Mouse (Mus musculus) liver, embryonic 14.5 days (tissue): ENCODE measurements around the gene Nsf. TPM values are rescaled to one million over a fixed set of nuclear protein-coding genes. Genes with fewer than 3 reads are reported as not detected.

Experiments
- ATAC-seq: fragments of 200-750 bp; cut with Nextera tagmentation; 2 replicates; pipeline ENCODE4 v1.8.0; 2017; ENCODE audit warnings: moderate number of reproducible peaks, mild to moderate bottlenecking, moderate library complexity; ENCODE audit not compliant: insufficient read depth
- DNase-seq, 3 experiments: peaks; one replicate each; pipeline ENCODE4 v3.0.0-alpha.2; 2012 to 2013; ENCODE audit warnings: low read depth in 3 of 3, low spot score in 3 of 3
- H3K27ac ChIP-seq: fragments of 300-500 bp; sonication (generic); 2 replicates; pipeline ENCODE4 v1.5.1; 2014; ENCODE audit warnings: moderate library complexity, mild to moderate bottlenecking, control low read depth, inconsistent platforms
- H3K27me3 ChIP-seq: fragments of 300-500 bp; sonication (generic); 2 replicates; pipeline ENCODE4 v1.6.1; 2014; ENCODE audit warnings: mild to moderate bottlenecking, low read length, moderate library complexity; ENCODE audit not compliant: control insufficient read depth, insufficient read depth
- H3K36me3 ChIP-seq: fragments of 300-500 bp; sonication (generic); replicated peaks from 2 replicates; pipeline ENCODE4 v1.6.1; 2014; ENCODE audit warnings: low read depth; ENCODE audit not compliant: control insufficient read depth, insufficient read depth
- H3K4me1 ChIP-seq, 2 experiments: fragments of 200-500 bp in 1 of 2; fragments of 300-500 bp in 1 of 2; sonication (generic) in 1 of 2; replicated peaks; 2 replicates each; pipeline ENCODE4 v1.6.1; 2012 to 2014; ENCODE audit warnings: antibody characterized with exemption in 1 of 2, inconsistent platforms in 1 of 2, low read length in 1 of 2; ENCODE audit not compliant: control insufficient read depth in 2 of 2, insufficient read depth in 2 of 2
- H3K4me2 ChIP-seq: fragments of 300-500 bp; sonication (generic); 2 replicates; pipeline ENCODE4 v1.6.1; 2014; ENCODE audit warnings: low read depth, mild to moderate bottlenecking, control low read depth, moderate library complexity
- H3K4me3 ChIP-seq, 2 experiments: fragments of 200-500 bp in 1 of 2; fragments of 300-500 bp in 1 of 2; sonication (generic) in 1 of 2; 2 replicates each; pipeline ENCODE4 v1.5.1; 2012 to 2014; ENCODE audit warnings: low read depth in 2 of 2, low read length in 2 of 2, mild to moderate bottlenecking in 2 of 2, control low read depth in 1 of 2, inconsistent platforms in 1 of 2, moderate library complexity in 1 of 2; ENCODE audit not compliant: insufficient read depth in 1 of 2
- H3K9ac ChIP-seq: fragments of 300-500 bp; sonication (generic); replicated peaks from 2 replicates; pipeline ENCODE4 v1.6.1; 2014; ENCODE audit warnings: mild to moderate bottlenecking, control low read depth, moderate library complexity
- H3K9me3 ChIP-seq: fragments of 300-500 bp; sonication (generic); 2 replicates; pipeline ENCODE4 v1.6.1; 2016; ENCODE audit warnings: low read length, mixed read lengths; ENCODE audit not compliant: control insufficient read depth
- CTCF ChIP-seq: IDR thresholded peaks from 2 replicates; pipeline ENCODE4 v1.5.1; 2016; ENCODE audit warnings: antibody characterized with exemption, low read depth, control low read depth
- EP300 ChIP-seq: IDR thresholded peaks from 2 replicates; pipeline ENCODE4 v1.6.1; 2016; ENCODE audit warnings: antibody characterized with exemption, low read depth
- WGBS: fragments of 180-500 bp; shearing (Covaris S2); extraction: QIAGEN DNeasy Blood & Tissue Kit; methylation state at CpG from one replicate; pipeline ENCODE4 v1.1.7; 2014; ENCODE audit not compliant: insufficient replicate concordance; 5-methylcytosine and 5-hydroxymethylcytosine counted together
- polyA plus RNA-seq, 2 experiments: library from polyadenylated mRNA; depleted of rRNA in 1 of 2; stranded (reverse) in 1 of 2; unstranded in 1 of 2; fragments of >200 nt; fragmentation: Nextera tagmentation in 1 of 2; extraction: Ambion mirVana in 1 of 2; gene quantifications; 2 replicates each; pipeline versions ENCODE4 v1.2.1 to v1.2.3; 2012 to 2014

Gene Nsf
- polyA plus RNA-seq, 2 experiments, result 12.9 to 19.9 TPM

- H3K4me1 ChIP-seq, result no peaks in the 10 kb centered on the region
- H3K27me3 ChIP-seq, result no peaks in the 10 kb centered on the region
- no peaks in the 10 kb centered on the region for H3K36me3 ChIP-seq
- ATAC-seq, result no peak
- H3K9ac ChIP-seq, result no peak overlapping the region
- H3K4me2 ChIP-seq, result no peak overlapping the region
- DNase-seq, result no peak
- TF ChIP-seq CTCF, result no peak
- TF ChIP-seq EP300, result no peak
- no peak overlapping the region for H3K27ac ChIP-seq
- no peaks in the 10 kb centered on the region for H3K9me3 ChIP-seq
- H3K4me3 ChIP-seq, result no peak overlapping the region
- WGBS, result 74% methylated on average over 20 of the region's 20 CpGs
These were observed 52.9 kb downstream of the Nsf start for GRCm38 (mm10) chr11:103900803-103901580.

- TF ChIP-seq EP300, result no peak
- no peak for TF ChIP-seq CTCF
- no peak overlapping the region for H3K4me3 ChIP-seq
- no peak for DNase-seq
- no peak for ATAC-seq
- no peaks in the 10 kb centered on the region for H3K4me1 ChIP-seq
- no peaks in the 10 kb centered on the region for H3K27me3 ChIP-seq
- no peak overlapping the region for H3K27ac ChIP-seq
- no peaks in the 10 kb centered on the region for H3K9me3 ChIP-seq
- no peak overlapping the region for H3K9ac ChIP-seq
- no peak overlapping the region for H3K4me2 ChIP-seq
- H3K36me3 ChIP-seq, result no peaks in the 10 kb centered on the region
- WGBS, result 86% methylated on average over 11 of the region's 11 CpGs
These were observed 56.7 kb downstream of the Nsf start for GRCm38 (mm10) chr11:103896966-103897750.

GRCm38 (mm10) chr11:103896056-103896455 is 57.8 kb downstream of the Nsf start:
- no peak overlapping the region for H3K27ac ChIP-seq
- no peaks in the 10 kb centered on the region for H3K36me3 ChIP-seq
- WGBS, result 70% methylated on average over 4 of the region's 4 CpGs
- H3K4me2 ChIP-seq, result no peak overlapping the region
- H3K27me3 ChIP-seq, result no peaks in the 10 kb centered on the region
- H3K9me3 ChIP-seq, result no peaks in the 10 kb centered on the region
- H3K4me1 ChIP-seq, result no peaks in the 10 kb centered on the region
- DNase-seq, result no peak
- H3K9ac ChIP-seq, result no peak overlapping the region
- no peak for TF ChIP-seq CTCF
- no peak for TF ChIP-seq EP300
- ATAC-seq, result no peak
- no peak overlapping the region for H3K4me3 ChIP-seq

GRCm38 (mm10) chr11:103892831-103893230 is 61.0 kb downstream of the Nsf start:
- no peak overlapping the region for H3K4me3 ChIP-seq
- no peaks in the 10 kb centered on the region for H3K9me3 ChIP-seq

GRCm38 (mm10) chr11:103891781-103892180 is 62.1 kb downstream of the Nsf start:
- no peak overlapping the region for H3K4me2 ChIP-seq
- H3K27ac ChIP-seq, result no peak overlapping the region
- 82% methylated on average over 10 of the region's 10 CpGs for WGBS
- H3K4me3 ChIP-seq, result no peak overlapping the region
- H3K9me3 ChIP-seq, result no peaks in the 10 kb centered on the region
- H3K36me3 ChIP-seq, result no peaks in the 10 kb centered on the region
- no peaks in the 10 kb centered on the region for H3K27me3 ChIP-seq
- TF ChIP-seq EP300 (no peak), CTCF (no peak)
- no peak for DNase-seq
- H3K9ac ChIP-seq, result no peak overlapping the region
- H3K4me1 ChIP-seq, result no peaks in the 10 kb centered on the region
- no peak for ATAC-seq

More at GRCm38 (mm10) chr11:103892831-103893230, 61.0 kb downstream of the Nsf start:
- no peak overlapping the region for H3K4me2 ChIP-seq
- H3K9ac ChIP-seq, result no peak overlapping the region
- no peak for ATAC-seq
- no peaks in the 10 kb centered on the region for H3K4me1 ChIP-seq
- no peak overlapping the region for H3K27ac ChIP-seq
- no peaks in the 10 kb centered on the region for H3K27me3 ChIP-seq
- TF ChIP-seq CTCF, result no peak
- no peak for DNase-seq
- H3K36me3 ChIP-seq, result no peaks in the 10 kb centered on the region
- 82% methylated on average over 10 of the region's 10 CpGs for WGBS
